Mouse (Mus musculus) liver, adult (tissue): ENCODE measurements around the gene Gas2l3.

Experiments used
- GATA4 ChIP-seq: IDR thresholded peaks from 2 replicates; pipeline ENCODE4 v1.6.1; 2014; ENCODE audit warnings: mild to moderate bottlenecking, low read length; ENCODE audit not compliant: insufficient replicate concordance

The Gas2l3 gene

DNA sequence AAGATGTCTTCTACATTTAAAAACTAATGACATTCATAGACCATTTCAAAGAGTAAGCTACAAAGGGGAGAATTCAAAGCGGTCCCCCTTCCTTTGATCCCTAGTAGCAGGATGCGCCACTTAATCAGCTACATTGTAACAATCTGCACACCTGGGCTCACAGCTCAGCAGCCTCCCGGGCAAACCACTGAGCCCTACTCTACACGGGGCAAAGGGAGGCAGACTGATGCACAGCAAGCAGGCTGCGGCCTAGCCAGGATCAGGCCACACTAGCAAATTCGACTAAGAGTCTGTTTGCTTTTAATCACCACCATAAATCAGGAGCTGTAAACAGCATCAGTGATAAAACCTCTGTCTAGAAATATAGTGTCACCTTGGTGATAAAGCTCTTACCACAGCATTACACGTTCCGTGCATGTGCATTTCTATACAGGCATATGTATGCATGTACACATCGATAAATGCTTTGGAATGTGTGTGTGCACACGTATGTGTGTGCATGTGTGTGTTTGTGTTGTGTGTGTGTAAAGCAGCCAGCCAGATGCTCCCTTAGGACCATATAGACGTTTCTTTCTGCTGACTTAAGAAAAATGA, 18.9 kb downstream of the Gas2l3 start:
- no peak for TF ChIP-seq GATA4

DNA sequence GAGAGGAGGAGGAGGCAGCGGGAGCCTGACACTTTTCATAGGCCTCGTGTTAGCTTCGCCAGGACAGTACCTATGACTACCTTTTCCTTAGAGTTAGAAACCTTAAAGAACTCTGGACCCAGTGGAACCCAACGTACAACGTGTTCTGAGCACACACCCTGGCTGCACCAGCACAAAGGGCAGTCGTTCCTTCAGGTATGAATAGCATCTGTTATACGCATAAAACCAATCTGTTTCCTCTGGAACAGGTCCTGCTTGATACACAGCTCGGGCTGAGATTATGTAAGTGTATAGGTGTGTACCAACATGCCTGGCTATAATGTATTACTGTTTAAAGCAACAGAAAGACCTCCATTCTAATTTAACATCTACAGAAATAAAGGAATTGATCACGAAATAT, 19.6 kb downstream of the Gas2l3 start:
- no peak for TF ChIP-seq GATA4

DNA sequence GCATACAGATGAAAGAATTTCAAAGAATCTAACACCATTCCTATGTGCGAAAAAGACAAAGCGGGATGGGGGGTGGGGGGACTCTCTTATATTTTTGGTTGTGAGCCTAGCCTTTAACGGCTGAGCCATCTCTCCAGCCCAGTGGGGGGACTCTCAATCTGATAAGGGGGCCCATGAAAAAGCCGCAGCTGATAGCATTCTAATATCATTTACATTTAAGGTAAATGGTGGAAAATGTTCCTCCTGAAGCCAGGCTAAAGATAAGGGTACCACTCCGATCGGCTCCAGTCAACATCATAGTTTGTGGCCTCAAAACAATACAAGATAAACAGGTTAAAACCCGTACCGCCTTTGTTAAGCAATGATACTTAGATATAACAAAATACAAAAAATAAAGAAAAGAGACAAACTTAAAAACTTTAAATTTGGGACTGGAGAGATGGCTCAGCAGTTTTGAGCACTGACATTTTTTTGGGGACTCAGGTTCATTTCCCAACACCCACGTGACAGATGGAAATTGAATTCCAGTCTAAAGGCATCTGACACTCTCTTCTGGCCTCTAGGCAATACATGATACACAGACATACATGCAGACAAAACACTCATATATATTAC, 20.5 kb downstream of the Gas2l3 start:
- no peak for TF ChIP-seq GATA4

DNA sequence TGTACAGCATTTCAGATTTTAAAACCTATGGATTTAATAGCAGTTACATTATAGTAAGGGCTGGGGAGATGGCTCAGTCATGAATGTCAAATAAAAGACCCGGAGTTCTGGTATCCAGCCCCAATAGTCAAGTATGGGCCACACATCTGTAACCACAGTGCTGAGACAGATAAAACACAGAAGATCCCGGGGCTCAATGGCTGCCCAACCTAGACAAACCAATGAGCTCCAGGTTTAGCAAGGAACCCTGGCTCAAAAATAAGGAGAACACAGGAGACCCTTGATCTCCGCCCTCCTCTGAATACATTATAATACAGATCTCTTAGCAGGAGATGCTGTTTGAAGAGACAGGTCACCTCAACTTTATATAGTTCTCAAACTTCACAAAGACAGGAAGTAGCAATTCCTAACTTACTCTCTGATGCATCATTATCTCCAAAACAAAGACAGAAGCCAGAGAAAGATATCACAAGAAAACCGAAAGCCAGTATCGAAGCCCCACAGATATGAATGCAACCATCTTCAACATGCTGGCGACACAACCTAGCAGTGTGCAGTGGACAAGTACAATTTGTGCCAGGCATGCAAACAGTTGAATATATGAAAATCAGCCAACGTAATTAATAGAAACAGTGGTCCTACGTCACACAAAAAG, 21.1 kb downstream of the Gas2l3 start:
- TF ChIP-seq GATA4, result no peak

DNA sequence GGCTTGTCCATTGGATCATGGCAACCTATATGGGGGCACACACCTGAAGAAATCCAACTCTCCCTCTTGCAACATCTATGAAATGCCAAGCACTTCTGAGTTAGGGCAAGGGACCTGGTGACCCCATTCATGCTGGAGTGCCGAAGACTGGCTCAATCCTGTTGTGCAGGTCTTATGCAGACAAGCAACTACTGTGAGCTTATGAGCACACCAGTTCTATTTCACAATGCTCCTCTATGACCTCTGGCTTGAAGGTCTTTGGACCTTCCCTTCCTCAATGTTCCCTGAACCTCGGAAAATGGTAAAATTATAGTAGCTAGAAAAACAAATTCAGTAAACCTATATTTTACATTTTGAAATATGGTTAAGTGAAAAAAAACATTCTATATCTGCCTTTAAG, 25.8 kb downstream of the Gas2l3 start:
- TF ChIP-seq GATA4, result no peak

DNA sequence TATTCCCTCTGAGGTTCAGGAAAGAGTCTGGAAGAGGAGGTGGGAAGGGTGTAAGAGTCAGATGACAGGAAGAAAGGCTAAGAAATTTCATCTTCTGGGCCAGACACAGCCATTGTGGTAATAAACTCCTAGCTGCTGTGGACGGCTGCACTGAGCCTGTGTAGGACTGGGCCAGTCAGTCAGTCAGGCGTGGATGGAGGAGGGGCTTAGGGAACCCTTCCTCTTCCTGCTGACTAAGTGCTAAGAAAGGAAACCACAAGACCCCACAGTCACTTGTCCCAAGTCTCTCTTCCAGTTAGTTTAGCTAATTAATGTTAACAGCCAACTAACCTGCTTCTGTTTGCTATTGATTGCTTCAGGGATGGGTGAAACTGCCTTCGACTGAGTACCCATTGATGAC, 28.3 kb downstream of the Gas2l3 start:
- TF ChIP-seq GATA4, result no peak

DNA sequence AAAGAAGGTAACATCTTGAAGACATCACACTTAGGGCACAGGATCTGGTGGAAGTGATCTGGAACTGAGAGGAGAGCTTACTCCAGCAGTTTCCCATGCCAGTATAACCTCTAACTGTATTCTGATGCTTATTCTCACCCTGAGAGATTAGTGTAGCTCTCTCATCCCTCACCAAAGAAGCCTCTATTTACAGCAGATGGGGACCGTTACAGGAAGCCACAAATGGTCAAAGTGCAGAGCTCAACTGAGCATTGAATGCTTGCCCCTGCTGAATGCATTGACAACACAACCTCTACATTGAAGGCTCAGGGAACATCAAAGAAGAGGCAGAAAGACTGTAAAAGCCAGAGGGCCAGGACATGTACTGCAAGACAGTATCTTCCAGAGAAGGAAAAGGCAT, 36.2 kb downstream of the Gas2l3 start:
- TF ChIP-seq GATA4, result no peak

DNA sequence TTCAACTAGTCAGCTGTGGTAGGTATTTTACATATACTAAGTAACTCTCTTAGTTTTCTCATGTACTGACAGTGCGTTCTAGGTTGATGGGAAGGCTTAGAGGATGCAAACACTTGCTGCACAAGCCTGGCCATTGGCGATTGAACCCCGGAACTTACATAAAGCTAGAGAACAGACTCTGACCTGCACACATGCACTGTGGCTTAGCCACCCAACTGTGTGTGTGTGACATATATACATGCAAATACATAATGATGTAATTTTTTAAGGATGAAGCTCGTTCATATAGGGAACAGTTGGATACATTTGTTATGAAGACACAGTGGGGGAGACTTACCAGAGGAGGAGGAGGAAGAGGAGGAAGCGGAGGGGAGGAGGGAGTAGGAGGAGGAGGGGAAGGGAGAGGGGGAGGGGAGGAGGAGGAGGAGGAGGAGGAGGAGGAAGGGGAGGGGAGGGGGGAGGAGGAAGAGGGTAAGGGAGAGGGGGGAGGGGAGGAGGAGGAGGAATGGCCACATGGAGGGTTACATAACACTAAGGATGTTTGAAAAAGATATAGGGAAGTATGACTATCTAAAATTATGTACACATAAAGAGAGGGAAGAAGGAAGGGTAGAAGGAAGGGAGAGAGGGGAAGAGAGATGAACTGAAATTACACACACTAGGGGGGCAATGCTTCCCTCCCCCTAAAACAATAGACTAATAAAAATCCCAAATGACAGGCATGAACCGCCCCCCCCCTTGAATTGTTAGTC, 36.9 kb downstream of the Gas2l3 start:
- TF ChIP-seq GATA4, result no peak

DNA sequence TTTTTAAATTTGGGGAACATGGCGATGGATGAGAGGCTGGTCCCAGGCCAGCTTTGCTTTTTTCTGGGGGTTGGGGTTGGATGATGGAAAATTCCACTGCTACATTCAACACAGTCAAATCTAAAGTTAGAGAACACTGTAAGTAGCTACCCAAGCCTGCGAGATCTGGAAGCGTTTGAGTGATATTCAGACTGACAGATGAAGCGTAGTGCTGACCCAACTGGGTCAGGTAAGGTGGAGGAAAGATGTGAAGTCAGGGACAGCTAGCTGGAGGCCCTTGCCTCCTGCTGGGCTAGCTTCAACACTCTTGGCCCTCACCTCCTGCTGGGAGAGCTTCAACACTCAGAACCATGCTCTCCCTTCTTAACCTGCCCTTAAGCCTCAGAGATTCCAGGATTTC, 38.8 kb downstream of the Gas2l3 start:
- TF ChIP-seq GATA4, result no peak

DNA sequence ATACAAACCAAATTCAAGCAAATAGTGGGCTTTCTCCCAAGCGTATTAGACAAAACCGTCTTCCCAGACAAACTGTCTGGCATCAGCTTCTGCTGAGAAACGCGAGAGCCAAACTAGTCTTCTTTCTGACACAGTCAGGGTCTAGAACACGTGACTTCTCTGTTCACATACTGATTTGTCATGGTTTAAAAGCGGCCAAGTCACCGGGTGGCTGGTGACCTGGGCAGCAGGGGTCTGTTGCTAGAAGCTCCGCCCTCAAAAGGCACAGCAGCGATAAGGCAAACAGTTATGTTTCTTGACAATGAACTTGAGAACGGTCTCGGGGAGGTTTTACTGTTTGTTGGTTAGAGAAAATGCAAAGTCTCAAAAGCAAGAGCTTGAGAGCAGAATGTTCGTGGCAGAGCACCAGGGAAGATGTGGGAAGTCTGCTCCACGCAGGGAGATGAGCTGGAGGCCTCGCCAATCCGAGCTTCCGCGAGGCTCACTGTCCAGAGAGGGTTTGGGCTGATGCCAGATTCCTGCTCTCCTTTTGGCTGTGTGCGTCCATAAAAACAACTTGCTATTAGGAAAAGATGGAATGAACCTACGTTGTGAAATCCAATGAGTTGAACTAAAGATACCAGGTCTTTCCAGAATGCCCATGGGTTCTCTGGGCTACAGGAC, 43.0 kb downstream of the Gas2l3 start:
- no peak for TF ChIP-seq GATA4

DNA sequence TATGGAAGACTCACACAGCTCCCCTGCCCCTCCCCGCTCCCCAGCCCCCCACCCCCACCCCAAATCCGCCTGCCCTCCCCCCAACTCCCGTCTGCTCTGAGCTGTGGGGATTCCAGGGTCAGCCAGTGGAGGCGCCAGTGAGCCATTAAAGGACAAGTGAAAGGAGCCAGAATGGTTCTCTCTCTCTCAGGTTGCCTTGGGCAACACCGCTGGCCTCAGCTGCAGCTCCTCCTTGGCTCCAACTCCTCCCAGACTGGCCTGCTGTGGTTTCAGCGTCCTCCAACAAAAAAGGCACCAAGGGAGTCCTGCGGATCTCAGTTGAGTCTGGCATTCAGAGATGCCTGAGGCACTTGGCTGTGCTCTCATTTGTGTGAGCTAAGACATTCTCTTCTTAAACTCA, 47.9 kb downstream of the Gas2l3 start:
- TF ChIP-seq GATA4, result no peak

DNA sequence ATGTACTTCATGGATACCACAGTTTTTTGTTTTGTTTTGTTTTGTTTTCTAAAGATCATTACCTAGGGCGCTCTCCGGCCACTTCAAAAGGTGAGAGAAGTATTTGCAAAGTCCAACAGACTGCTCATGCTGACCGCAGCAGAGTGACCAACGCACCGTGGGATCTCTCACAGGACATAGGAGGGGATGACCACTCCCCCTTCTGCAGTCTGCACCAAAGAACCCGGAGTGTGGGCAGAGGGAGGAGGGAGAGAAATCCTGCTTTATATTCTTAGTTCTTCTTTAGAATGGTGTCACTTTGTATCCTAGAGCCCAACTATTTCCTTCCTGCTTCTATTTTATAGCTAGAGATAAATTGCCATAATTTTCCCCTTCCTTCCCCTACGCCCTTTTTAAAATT, 48.4 kb downstream of the Gas2l3 start:
- TF ChIP-seq GATA4, result no peak

DNA sequence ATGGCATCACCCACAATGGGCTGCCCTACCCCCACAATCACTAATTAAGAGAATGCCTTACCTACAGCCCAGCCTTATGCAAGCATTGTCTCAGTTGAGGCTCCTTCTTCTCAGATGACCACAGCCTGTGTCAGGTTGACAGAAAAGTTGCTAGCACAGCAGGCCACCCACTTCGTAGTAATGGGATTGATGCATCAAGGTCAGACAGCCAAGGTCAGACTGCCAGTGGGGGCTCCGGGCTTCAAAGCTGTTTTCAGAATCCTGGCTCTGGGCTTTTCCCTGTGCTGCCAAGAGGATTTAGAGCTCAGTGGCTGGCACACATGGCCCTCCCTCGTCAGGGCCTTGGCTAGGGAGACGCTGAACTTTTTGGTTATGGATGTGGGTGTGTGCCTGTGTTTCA, 51.1 kb downstream of the Gas2l3 start:
- TF ChIP-seq GATA4, result no peak

DNA sequence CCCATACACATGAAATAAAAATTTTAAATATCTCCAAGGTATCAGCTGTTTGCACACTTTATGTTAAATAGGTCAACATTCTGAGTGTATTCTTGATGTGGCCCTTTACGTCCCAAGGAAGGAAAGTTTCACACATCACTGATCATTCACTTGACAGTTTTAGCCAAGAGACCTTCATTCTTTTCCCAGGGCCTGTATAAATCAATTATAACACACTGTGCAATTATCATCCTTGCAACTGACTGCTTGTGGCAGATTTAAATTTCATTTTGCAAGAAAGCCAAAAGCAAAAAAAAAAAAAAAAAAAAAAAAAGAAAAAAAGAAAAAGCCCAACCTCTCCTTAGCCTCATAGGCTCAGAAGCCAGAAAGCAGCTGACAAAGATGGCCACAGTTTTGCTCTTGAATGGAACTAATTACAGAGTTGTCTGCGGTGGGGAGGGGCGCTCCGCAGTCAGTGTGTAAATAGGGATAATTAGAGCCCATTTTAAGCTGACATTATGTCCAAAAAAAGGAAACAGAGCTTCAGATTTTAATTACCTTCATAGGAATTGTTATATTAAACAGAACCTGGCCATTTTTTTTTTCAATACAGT, 52.1 kb downstream of the Gas2l3 start:
- no peak for TF ChIP-seq GATA4

DNA sequence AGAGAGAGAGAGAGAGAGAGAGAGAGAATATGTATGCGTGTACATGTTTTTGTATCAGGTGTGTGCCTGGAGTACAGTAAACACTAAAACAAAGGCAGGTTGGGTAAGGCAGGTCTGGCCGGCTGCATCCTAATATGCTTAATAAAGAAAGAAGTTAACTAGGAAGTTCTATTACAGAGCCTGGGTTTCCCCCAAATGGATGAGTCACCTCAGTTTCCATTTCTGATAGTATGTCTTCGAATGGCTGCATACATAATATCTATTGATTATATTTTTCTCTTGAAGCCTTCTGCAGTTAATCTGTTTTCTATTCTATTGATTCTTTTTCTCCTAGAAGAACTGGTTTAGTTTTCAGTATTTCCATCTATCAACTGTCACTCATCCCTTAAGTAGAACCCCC, 57.3 kb downstream of the Gas2l3 start:
- no peak for TF ChIP-seq GATA4
